Mouse (Mus musculus) 416B (cell line): ENCODE results near the gene Sptbn4.
"Not testable (repeated sequence)": the region's sequence is repeated elsewhere in the genome, so short reads cannot be mapped to it uniquely, and the experiment has no call there.

Experiments used
- DNase-seq: peaks from one replicate; pipeline ENCODE4 v3.0.0; 2011; ENCODE audit warnings: low read depth

Sptbn4 gene

GRCm38 (mm10) chr7:27447419-27448286, at the start of gene Sptbn4, which contains the start of gene Blvrb:
TSS of gene Sptbn4 (minus strand) at chr7:27447686.
TSS of gene Blvrb (plus strand) at chr7:27447978.
- peak; percentile 100 for DNase-seq

GRCm38 (mm10) chr7:27494659-27495367, 47.3 kb upstream of the Sptbn4 start:
- DNase-seq, result not testable (repeated sequence)

- DNase-seq, result no peak
Observed at GRCm38 (mm10) chr7:27493450-27493849, 46.0 kb upstream of the Sptbn4 start.

GRCm38 (mm10) chr7:27493022-27493421, 45.5 kb upstream of the Sptbn4 start:
- DNase-seq, result no peak

- no peak for DNase-seq
Observed at GRCm38 (mm10) chr7:27491856-27492255, 44.4 kb upstream of the Sptbn4 start.

- peak; percentile 98 for DNase-seq
Observed at GRCm38 (mm10) chr7:27490543-27491329, 43.2 kb upstream of the Sptbn4 start.

GRCm38 (mm10) chr7:27490227-27490542, 42.7 kb upstream of the Sptbn4 start:
- DNase-seq, result no peak

GRCm38 (mm10) chr7:27489270-27489869, 41.9 kb upstream of the Sptbn4 start:
- DNase-seq, result no peak

GRCm38 (mm10) chr7:27487740-27488268, 40.3 kb upstream of the Sptbn4 start:
- DNase-seq, result peak; percentile 75

GRCm38 (mm10) chr7:27486770-27487697, 39.5 kb upstream of the Sptbn4 start, which contains the start of gene Sertad1:
TSS of gene Sertad1 (plus strand) at chr7:27486910.
- peak; percentile 99 for DNase-seq

GRCm38 (mm10) chr7:27486102-27486769, 38.8 kb upstream of the Sptbn4 start:
- peak; percentile 95 for DNase-seq

GRCm38 (mm10) chr7:27483860-27484259, 36.4 kb upstream of the Sptbn4 start:
- DNase-seq, result peak; percentile 79

- peak; percentile 94 for DNase-seq
Observed at GRCm38 (mm10) chr7:27481627-27481969, 34.1 kb upstream of the Sptbn4 start.

- no peak for DNase-seq
Observed at GRCm38 (mm10) chr7:27480927-27481626, 33.6 kb upstream of the Sptbn4 start.

GRCm38 (mm10) chr7:27480506-27480905, 33.0 kb upstream of the Sptbn4 start:
- no peak for DNase-seq

- DNase-seq, result no peak
Observed at GRCm38 (mm10) chr7:27479750-27480149, 32.3 kb upstream of the Sptbn4 start.

GRCm38 (mm10) chr7:27478561-27478960, 31.1 kb upstream of the Sptbn4 start:
- peak; percentile 56 for DNase-seq

- DNase-seq, result no peak
Observed at GRCm38 (mm10) chr7:27476098-27476635, 28.7 kb upstream of the Sptbn4 start.

- no peak for DNase-seq
Observed at GRCm38 (mm10) chr7:27475596-27475995, 28.1 kb upstream of the Sptbn4 start.
